Mouse (Mus musculus) T-cell, adult 2 months (primary cell): Measurements from ENCODE around the gene Myo1b.
"Not testable (repeated sequence)": the region's sequence is repeated elsewhere in the genome, so short reads cannot be mapped to it uniquely, and the experiment has no call there.

Source experiments
- DNase-seq: peaks from one replicate; pipeline ENCODE4 v3.0.0; 2022; ENCODE audit warnings: low spot score

Gene Myo1b

DNA sequence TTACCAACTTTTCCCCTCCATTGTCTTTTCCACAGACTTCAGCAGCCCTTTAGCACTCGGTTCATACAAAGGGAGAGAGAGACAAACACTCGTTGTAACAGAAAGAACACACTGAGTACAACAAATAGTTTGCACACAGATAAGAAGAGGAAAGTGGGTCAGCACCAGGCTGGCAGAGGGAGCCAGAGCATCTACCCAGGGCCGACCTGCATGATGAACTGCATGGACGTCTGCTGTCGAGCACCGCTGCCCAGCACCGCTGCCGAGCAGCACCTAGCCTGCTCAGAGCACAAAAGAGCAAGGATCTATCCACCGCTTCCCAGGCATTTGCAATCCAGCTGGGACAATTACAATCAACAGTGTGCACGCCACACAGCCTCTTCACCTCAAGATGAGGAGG is 19.9 kb downstream of the Myo1b start:
- DNase-seq, result no peak

DNA sequence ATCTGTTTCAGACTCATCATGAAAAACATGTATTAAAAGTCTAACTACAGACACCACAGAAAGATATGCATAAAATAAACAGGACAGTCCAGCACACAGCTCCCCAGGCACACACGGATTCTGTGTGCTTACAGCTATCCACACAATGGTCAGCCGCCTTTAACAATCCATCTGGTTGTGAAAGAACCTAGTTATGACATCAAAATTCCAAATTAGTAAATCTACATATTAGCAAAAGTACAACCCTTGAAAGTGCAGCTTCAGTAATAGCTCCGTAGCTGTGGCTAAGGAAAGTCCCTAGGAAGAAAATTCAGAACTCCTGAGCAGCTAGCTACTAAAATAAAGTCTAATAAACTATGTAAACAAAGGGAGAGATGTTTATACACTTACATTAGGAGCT is 21.1 kb downstream of the Myo1b start:
- DNase-seq, result no peak

DNA sequence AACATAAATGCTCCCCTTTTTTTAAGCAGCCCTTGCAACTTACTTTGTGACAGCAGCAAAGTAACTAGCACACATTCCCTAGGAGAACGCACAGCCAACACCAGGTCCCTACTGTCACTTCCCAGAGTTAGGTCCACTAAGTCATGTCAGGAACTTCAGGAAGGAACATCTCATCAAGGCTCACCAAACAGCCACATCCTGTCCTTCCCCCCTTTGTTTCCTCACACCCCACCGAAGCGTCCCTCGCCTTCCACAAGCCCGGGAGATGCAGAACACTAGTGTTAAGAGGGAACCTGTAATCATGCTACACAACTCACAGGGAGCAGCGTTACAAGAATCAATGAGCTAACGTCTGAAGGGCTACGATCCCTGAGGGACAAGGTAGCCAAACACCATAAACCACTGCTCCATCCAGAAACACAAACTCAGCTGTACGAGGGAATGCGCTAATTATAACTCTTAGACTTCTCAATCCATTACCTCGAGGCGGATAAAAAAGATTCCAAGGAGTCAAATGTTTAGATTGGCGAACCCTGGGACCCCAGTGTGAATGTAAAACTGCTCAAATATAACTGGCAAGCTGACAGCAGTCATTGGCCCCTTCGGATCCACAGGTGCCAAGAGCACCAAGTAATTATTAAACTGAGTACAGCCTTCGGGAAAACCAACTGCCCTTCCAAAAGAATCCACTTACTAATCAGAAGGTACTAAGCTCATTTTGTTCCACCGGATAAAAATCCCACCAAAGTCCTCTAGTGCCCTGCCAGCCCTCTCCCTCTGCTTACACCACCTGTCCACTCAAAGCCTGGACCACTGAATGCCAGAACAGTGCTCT is 22.1 kb downstream of the Myo1b start:
- no peak for DNase-seq

DNA sequence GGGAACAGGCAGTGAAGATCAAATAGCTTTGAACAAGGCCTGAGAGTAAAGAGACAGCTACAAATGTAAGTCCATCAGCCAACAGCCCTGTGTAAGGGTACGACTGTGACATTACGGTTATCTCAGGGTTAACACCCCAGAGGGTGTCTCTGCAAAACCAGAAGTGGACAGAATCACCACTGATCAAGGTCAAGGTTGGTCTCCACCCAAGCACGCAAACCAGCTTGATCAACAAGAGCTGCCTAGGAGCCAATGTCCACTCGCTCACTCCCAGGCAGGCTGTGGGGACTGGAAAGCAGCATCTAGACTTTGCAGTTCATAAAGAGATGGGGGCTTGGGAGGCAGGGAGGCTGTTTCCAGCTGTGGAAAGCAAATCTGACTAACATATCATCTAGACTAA is 23.9 kb downstream of the Myo1b start:
- no peak for DNase-seq

DNA sequence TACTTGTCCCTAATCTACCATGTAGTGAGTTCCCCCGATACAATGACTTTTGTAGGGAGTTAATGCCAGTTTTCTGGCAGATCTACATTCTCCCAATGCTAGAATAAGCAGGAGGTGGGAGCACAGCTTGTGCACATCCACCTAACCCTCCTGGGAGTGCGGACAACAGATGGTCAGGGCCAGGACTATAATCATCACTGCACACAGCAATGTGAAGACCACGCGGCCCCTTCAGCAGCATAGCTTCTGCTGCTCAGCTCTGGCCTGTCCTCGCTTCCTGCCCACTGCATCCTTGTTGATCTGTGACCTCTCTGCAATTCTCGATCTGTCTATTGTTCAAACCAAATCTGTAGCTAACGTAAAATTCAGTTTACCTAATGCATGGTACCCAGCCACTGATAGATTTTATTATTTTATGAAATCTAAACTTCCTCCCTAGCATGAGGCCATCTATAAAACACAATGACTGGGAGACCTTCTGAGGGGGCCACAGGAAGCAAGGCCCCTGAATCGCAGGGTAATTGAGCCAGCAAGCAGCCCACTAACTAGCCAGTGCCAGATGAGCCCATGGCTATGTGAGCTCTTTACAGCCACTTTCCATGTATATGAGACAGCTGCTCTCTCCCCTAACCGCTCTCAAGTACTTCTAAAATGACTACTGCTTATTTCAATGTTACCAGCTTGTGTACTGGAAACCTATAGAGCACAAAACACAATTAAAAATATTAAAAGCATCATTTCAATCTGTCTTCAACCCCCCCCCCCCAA is 27.6 kb downstream of the Myo1b start:
- DNase-seq, result no peak

DNA sequence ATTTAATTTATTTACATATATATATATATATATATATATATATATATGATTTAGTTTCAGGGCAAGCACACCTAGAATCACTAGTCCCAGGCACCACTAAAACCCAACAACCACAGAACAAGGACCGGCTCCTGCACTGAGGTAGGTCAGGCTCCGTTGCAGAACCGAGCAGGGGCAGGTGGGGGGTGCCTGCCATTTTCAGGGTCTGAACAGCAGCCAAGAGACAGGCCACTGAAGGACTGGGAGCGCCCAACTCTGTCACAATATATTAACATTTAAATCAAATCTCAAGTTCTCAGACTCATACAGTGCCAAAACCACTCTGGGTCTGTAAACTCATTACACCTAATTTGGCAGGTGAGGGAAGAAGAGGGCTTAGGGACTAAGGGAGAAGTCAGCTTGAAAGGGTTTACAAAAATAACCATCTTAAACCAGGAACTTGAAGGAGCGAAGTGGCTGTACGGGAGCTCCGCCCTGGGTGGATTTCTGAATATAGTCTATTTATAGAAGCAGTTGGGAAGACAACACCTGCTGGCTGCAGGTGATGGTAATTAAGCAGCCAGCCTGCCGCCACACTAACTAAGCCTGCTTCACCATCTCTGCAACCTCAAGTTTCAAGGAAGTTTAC is 30.4 kb downstream of the Myo1b start:
- no peak for DNase-seq

DNA sequence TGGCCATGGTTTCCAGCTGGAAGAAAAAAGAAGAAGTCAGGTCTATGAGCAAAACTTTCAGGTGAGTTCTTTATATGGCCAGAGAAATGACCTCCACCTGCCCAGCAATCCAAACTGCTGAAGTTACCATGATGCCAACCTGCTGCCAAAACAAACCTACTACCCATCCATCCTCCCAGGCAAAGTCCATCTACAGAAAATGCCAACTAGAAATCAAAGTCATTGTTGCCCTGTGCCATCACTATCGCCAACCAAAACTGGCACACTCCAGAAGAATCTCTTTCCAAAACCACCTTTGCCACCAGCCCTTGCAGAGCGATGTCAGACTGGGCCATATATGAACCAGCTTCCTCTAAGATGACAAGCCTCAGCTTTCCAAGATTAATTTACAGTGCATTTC is 32.7 kb downstream of the Myo1b start:
- DNase-seq, result no peak

DNA sequence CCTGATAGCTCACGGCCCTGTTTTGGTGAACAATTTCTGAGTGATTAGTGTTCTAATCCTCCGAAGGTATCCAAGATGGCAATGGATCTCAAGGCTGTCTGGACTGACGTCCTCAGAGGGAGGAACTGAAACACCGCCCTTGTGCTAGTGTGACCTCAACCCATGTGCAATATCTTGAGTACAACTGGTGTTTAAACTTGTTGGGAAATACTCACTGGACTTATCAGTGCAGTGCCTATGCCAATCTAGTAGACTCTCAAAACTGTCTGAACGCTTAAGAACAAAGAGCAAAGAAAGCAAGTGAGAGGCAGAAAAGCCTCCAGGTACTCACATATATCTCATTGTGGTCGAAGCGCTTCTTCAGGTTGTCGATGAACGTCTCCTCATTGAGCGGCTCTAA is 33.1 kb downstream of the Myo1b start:
- no peak for DNase-seq

DNA sequence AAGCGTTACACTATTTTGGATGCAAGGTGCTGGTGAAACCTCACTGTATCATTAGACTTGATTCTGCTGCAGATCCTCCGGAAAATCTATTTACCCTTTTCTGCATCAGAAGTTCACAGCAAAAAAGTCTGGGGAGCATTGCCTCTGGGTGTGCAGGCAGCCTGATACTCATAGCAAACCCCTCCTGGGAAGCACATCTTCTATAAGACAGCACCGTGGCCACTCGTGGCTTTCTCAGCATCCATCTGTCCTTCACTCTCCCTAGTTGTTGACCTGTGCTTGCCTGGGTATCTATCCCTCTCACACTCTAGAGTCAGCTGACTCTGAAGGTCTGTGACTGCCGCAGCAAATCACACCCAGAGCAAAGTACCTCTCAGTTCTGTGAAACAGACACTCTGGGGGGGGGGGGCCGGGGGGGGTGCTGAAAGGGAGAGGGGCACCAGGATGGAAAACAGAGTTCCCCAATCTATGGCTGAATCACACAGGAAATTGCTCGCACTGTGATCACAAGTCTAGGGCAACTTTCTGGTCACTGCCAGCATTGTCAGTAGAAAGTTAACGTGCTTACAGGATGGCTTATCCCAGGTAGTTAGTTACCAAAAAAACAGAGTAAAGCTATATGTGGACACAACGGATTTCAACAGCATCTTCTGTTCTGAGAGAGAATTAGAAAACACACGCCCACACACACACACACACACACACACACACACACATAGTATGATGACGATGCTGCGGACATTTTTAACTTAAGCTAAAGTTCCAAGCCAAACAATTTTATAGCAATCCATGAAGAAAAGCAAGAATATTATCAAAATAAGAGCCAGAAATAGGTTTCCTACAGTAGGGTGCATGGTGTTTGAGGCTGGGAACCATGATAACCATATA is 35.7 kb downstream of the Myo1b start:
- no peak for DNase-seq

DNA sequence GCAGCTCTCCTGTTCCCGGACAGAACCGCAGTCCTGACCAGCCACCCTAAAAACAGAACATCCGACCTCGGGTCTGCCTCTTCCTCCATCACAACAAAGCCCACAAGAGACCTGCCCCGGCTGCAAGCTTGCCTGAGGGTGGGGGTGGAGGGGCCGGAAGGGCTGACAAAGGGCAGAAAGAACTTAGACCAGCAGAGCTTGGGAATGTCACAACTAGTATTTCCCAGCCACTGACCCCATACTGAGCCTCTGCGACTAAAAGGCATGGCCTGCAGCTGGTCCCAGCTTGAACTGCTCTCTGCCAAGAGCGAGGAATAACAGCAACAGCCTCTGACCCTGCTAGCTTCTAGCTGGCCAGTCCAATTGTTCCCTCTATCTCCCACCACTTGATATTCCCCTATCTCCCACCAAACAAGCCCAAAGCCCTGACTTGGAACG is 36.5 kb downstream of the Myo1b start:
- no peak for DNase-seq

DNA sequence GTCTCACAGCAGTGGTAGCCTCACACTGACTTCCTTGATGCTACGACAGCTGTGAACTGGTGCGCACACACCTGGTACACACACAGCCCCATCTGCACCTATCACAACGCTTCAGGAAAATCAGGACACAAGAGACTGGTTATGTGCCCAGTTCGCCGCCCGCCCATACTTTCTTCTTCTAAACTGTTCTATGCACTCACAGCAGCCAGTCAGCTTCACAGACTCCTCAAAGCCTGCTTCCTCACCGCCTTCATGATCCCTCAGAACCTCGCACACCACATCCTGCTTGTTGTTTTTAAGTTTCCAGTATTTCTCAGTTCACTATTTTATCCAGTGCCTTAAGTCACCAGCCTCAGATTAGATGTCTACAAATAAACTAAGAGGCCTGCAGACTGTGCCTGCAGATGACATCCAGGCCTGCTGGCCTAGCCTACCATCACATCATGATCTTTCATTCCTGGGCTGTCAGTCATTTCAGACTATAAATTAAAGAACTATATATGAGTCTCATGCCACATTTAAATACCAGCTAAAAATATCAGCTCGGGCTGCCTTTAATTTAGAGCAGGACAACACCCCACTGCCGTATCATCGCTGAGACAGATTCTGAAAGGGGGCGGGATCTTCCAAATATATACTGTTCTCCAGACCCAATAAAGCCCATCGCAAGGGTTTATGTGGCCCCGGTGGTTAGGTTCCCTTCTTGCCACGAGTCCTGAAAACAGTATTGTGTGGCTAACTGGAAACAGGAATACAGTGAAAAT is 40.2 kb downstream of the Myo1b start:
- peak; percentile 66 for DNase-seq

DNA sequence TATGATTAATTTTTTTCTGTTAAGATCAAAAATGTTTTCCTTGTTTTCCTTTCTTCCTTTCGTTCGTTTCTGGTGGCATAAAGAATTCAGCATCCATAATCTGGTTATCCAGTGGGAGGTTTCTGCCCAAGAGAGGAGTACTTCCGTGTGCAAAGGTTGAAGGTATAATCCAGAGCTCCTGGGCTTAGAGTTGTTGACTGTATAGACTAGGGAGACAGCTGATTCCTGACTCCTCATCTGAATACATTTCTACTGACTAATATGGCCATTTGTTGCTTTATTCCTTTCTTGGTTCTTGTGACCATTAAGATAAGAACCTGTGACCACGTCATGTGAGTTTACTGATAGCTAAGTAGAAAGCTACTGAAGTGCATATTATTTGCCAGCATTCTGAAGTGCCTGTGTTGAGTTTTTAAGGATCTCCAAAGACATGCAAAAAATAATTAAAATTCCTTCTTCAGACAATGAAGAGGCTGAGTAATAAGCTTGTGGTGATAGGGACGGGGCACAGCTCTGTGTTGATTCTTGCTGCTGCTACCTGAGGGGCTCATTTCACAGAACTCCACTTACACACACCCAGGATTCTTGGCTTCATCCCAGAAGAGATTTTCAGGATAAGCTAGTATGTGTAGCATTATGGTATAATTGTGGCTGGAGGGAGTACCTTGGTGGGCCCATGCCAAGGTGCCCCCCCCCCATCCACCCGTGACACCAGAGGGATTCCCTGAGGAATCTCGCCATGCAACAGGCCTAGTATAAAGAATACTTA is 43.2 kb downstream of the Myo1b start:
- no peak for DNase-seq

DNA sequence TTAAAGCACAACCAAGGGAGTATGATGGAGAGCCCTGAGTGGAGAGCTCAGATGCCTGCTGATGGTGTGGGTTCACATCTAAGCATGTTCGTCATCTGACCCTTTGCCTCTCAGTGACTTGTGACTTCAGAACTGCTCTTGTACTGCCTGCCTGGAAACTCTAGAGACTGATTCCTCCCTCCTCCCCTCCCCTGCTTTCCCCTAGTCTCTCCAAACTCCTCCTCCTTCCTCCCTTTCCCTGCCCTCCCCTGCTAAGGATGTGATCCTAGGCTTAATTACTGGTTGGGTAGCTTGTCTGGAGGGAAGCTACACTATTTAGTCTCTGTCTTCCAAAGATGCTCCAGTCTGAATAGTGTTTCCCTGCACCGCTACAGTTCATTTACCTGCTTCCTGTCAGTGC is 44.6 kb downstream of the Myo1b start:
- DNase-seq, result not testable (repeated sequence)

DNA sequence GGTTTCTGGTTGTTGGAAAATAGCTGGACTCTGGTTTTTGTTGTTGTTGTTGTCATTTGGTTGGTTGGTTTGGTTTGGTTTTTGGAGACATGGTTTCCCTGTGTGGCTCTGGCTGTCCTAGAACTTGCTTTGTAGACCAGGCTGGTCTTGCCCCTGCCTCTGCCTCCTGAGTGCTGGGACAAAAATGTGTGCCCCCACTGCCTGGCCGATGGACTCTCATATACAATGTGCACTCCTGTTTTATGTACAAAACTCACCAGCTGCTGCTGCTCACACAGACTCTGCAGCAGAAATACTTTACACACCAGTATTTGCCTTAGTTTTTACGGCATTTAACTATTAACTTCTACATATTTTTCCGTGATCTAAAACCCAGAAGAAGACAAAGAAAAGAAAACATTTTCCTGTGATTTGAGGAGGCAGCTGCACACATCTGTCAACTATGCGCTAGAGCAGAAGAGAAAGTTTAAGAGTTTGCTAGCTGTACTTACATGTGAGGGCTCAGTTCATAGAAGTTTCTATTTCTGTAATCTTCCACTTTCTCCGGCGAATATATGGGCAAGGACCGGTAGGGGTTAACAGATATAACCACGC is 52.9 kb downstream of the Myo1b start:
- DNase-seq, result no peak

DNA sequence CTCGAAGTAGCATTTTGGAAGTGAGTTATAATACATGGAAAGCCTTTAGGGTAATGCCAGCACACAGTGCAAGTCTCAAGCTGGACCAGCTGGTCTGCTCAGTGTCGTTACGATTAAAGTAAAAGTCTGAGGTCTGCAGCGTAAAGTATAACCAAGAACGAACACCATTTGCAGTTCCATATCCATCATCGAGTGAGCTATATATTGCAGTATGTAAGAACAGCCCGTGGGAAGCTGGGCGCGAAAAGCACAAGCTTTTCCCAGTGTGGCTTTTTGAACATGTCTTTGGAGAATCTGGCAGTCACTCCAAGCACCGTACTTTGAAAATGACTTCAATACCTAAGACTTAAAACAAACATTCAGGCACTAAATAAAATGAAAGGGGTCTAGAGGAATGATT is 55.0 kb downstream of the Myo1b start:
- no peak for DNase-seq

DNA sequence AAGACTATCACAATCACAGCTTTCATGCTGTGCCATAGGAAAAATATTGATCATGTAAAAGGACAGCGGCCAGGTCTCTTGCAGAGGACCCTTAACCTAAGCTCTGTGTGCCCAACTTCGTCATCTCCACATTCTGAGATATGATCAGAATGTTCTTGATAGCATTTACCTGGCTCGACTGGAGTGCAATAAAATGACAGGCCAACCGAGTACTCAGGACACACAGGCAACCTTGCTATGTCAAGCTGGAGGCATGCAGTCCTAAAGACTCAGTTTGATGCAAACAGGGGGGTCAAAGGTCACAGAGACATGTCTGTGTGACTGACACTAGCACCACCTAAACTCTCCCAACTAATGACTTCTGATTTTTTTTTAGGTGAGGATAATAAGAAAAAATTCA is 58.9 kb downstream of the Myo1b start:
- DNase-seq, result no peak

DNA sequence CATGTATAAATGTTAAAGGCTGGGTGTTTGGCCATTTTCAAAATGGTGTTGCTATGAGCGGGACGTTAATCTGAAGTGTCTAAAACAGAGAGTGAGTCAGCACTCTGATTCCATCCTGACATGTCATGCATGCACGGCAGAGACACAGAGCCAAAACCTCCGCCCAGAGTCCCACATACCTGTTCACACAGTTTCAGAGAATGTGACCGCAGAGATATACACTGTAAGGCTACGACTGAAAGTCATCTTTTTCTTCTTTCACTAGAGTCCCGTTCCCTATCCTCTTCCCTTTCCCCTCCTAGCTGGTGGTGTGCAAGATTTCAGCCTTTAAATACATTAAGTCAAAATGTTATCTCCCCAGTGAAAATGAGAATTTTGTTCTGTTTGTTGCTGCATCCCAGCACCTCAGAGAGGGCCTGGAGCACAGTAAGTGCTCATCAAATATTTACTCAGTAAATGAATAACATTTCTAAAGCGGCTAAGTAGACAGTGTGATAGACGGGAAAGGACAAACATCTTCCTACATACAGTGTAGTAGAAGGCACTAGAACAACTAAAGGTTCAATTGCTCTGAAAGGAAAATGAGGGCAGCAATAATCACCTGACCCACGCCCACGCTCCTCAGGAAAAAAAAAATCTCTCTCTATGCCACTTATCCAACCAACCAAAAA is 59.5 kb downstream of the Myo1b start:
- no peak for DNase-seq

DNA sequence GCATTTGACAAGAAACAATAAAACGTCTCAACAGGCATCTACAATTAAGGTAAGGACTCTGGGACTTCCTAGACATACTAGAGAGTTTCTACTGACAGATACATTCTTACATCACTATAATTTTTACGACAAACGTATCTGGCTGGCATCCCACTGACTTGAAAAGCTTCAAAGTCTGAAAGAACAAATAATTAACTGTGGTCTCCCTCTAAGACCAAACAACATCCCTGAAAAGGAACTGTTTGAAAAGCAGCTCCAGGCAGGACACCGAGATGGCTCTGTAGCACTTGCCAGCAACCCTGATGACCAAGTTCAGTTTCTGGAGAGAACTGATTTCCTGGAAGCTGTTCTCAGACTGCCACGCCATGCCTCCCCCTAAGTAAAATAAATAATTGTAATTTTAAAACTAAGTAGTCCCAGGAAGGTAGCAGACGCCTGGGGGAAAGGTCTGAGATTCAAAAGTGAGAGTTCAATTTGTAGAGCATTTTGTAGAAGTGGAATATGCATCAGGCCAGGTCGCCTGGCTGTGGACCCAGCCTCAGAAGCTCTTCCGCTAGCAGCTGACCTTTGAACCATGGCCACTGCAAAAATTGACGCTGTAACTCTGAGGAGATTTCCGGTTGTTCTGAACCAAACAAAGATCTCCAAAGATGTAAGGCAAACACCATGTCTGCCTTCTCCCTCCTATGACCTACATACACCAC is 60.2 kb downstream of the Myo1b start:
- DNase-seq, result no peak

DNA sequence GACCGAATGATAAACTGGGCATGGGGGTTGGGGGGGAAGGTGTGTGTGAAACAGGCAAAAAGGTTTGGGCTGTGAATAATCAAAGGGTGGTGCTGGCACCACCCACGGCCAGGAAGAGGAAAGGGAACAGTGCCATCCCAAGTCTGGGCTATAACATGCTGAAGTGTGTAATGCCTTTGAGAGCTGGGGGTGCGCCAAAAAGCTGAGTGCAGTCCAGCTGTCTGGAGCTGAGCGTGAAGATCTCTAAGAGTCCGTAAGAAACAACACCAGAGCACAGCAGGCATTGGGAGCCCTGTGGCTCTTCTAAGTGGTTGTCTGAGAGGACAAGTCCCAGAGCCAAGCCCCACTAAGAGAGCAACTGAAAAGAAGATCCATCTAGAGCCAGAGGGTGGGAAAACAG is 63.6 kb downstream of the Myo1b start:
- no peak for DNase-seq
